Mouse (Mus musculus) skeletal muscle tissue, postnatal 0 days (tissue): ENCODE results near the gene Pbxip1. TPM values are rescaled to one million over a fixed set of nuclear protein-coding genes. Genes with fewer than 3 reads are reported as not detected.

Experiments
- polyA plus RNA-seq: library from polyadenylated mRNA; unstranded; fragments of >200 nt; fragmentation: Nextera tagmentation; extraction: Ambion mirVana; gene quantifications from 2 replicates; pipeline ENCODE4 v1.2.1, GENCODE M21; 2015

Pbxip1 gene
- 206 and 221 TPM in 2 replicates for polyA plus RNA-seq

GRCm38 (mm10) chr3:89436176-89437113, at the start of gene Pbxip1:
Gene Pbxip1, plus strand, starts transcription at chr3:89436706.

GRCm38 (mm10) chr3:89394006-89394893, 42.3 kb upstream of the Pbxip1 start, which contains the start of gene Zbtb7b:
Gene Zbtb7b, minus strand, starts transcription at chr3:89394776.

DNA sequence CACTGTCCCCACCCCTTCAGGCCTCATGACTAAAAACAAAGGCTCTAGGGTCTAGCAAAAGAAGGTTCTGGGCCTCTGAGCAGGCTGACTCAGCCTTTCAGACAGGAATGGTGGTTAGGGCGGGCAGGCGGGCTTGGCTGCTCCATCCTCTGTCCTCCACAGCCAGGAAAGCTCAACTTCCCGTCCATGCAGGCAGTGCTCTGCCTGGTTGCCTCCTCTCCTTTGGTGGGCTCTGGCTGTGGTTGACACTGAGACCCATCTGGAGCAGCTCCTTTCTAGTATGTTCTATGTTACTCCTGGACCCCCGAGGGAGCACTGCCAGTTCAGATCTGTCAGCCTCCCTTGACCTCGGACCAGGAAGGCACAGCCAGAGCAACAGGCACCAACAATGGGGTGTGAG, 33.8 kb upstream of the Pbxip1 start, which contains the start of gene Lenep:
Gene Lenep (minus strand): TSS at position 101 of the 400 bp plus-strand sequence.

GRCm38 (mm10) chr3:89411490-89412393, 24.8 kb upstream of the Pbxip1 start, which contains the start of gene Flad1:
Gene Flad1, minus strand, starts transcription at chr3:89411870.

DNA sequence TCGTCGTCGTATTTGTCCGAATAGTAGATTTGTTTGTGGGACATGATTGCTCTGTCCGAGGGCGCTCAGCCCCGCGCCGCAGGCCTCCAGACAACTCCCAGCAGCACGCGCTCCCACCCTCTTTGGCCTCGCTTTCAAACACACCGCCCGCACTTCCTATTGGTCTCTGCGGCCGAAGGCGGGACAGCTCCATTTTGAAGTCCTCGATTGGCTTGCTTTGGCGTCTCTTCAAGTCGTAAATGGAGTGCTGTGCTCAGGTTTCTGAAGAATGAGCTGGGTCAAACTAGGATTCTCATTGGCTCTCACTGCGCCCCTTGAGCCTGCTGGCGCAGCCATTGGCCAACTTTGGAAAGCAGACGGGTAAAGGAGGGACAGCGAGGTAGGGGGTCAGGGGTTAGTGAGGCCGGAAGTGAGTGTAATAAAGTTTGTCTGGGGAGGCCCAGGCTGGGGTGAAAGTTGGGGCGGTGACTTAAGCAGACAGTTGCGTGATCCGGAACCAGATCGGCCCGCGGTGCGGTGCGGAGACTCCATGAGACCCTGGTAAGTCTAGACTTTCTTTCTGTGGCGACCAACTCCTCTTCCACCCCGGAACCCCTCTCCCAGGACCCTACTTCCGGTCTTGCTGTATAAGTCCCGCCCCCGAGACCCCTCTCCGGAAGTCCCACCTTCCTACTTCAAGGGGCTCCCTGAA, 18.2 kb upstream of the Pbxip1 start, which contains the start of the genes Cks1b and Shc1:
Gene Cks1b (minus strand): TSS at position 214 of the 691 bp plus-strand sequence.
Gene Shc1 (plus strand): TSS at position 274 of the 691 bp plus-strand sequence.

GRCm38 (mm10) chr3:89430171-89431159, 6.0 kb upstream of the Pbxip1 start, which contains the start of gene Pygo2:
Gene Pygo2, plus strand, starts transcription at chr3:89430214.

DNA sequence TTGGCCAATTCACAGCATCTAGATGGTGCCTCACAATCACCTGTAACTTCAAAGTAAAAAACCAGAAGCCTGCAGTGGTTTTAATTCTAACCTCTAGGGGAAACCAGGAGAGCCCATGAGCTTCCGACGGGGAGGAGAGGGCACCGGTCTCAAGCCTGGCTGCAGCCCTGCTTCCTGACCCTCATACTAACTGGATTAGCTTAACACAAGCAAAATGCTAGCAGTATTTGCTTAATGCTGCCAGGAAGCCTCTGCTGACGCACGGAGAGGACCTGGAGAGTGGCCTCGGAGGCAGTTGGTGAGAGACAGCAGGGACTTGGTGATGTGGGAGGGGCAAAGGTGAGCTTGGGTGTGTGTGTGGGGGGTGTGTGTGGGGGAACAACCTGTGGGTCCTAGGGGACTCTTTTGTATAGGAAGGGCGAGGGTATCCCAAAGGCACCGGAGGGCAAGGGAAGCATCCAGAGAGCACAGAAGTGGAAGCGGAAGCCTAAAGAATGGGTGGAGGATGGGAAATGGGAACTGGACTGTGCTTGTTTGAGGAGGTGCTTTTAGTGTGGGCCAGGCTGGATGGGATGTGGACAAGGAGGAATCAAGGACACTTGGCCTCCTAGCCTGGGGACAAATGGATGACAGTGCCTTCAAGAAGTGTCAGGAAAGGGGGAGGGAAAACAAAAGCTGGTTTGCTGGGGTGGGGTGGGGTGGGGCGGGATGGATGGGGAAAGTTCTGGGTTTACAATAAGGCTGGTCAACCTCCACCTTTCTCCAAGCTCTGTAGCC, 18.1 kb downstream of the Pbxip1 start, which contains the start of gene Pmvk:
Gene Pmvk (plus strand): TSS at position 141 of the 777 bp plus-strand sequence.

Other genes starting within 250 kb of the Pbxip1 start
- 25.1 and 27.4 TPM in 2 replicates for gene Gba, start 233.8 kb upstream of the Pbxip1 start, polyA plus RNA-seq
- gene Thbs3, start 221.5 kb upstream of the Pbxip1 start, polyA plus RNA-seq = 61.7 and 72.4 TPM in 2 replicates
- gene Mtx1, start 209.6 kb upstream of the Pbxip1 start, polyA plus RNA-seq = 116 and 132 TPM in 2 replicates
- gene Muc1, start 207.6 kb upstream of the Pbxip1 start, polyA plus RNA-seq = 0.44 and 0.60 TPM in 2 replicates
- 194 and 215 TPM in 2 replicates for gene Krtcap2, start 190.7 kb upstream of the Pbxip1 start, polyA plus RNA-seq
- 0.13 and 0.15 TPM in 2 replicates for gene Trim46, start 190.4 kb upstream of the Pbxip1 start, polyA plus RNA-seq
- 89.6 and 97.0 TPM in 2 replicates for gene Dpm3, start 177.3 kb upstream of the Pbxip1 start, polyA plus RNA-seq
- gene Slc50a1, start 166.1 kb upstream of the Pbxip1 start, polyA plus RNA-seq = 53.2 and 56.2 TPM in 2 replicates
- gene Efna1, start 155.6 kb upstream of the Pbxip1 start, polyA plus RNA-seq = 21.7 and 22.7 TPM in 2 replicates
- gene Efna3, start 113.7 kb upstream of the Pbxip1 start, polyA plus RNA-seq = 0.10 and 1.9 TPM in 2 replicates
- 2.1 and 2.3 TPM in 2 replicates for gene Efna4, start 98.7 kb upstream of the Pbxip1 start, polyA plus RNA-seq
- 37.4 and 49.7 TPM in 2 replicates for gene Adam15, start 86.7 kb upstream of the Pbxip1 start, polyA plus RNA-seq
- 0.34 TPM in 1 of 2 replicates, not detected in the other for gene Dcst2, start 74.7 kb upstream of the Pbxip1 start, polyA plus RNA-seq
- 0.08 TPM in 1 of 2 replicates, not detected in the other for gene Dcst1, start 71.5 kb upstream of the Pbxip1 start, polyA plus RNA-seq
- gene Zbtb7b, start 41.9 kb upstream of the Pbxip1 start, polyA plus RNA-seq = 2.1 and 3.7 TPM in 2 replicates
- gene Lenep, start 33.9 kb upstream of the Pbxip1 start, polyA plus RNA-seq = not detected in 2 replicates
- 32.9 and 33.8 TPM in 2 replicates for gene Flad1, start 24.8 kb upstream of the Pbxip1 start, polyA plus RNA-seq
- 101 and 113 TPM in 2 replicates for gene Cks1b, start 18.3 kb upstream of the Pbxip1 start, polyA plus RNA-seq
- gene Shc1, start 18.3 kb upstream of the Pbxip1 start, polyA plus RNA-seq = 39.6 and 45.2 TPM in 2 replicates
- gene Pygo2, start 6.5 kb upstream of the Pbxip1 start, polyA plus RNA-seq = 15.7 and 18.4 TPM in 2 replicates
- gene Pmvk, start 17.8 kb downstream of the Pbxip1 start, polyA plus RNA-seq = 26.7 and 33.5 TPM in 2 replicates
- gene Kcnn3, start 83.5 kb downstream of the Pbxip1 start, polyA plus RNA-seq = 4.5 TPM in 2 replicates